ENCODE assay signal across 12 mouse cellular contexts in genomic region chr1:169235276-169235681, GRCm38 (mm10).
DNase-seq lines count a peak whose midpoint lies in the region; ATAC-seq and TF ChIP-seq lines count a peak whose summit lies in the region.
"Had no signal": no experiment of that assay in that cellular context is flagged by ENCODE, and none has a peak within 500 bp of the region (broad histone marks: within the 10 kb centered on the region; RNA-seq: fewer than 3 reads in every experiment).

No protein-coding gene starts in this region.

- no peaks in the 10 kb centered on the region for H3K27me3 ChIP-seq in heart, embryonic 10.5 days (ENCODE audit: insufficient read depth, poor library complexity, severe bottlenecking)
- H3K27me3 ChIP-seq in hindbrain, embryonic 14.5 days (ENCODE audit: control insufficient read depth, insufficient read depth, low read length) = no peaks in the 10 kb centered on the region
- H3K27me3 ChIP-seq in thymus, adult 2 months (ENCODE audit: control insufficient read depth, insufficient read depth, low read length) = no peaks in the 10 kb centered on the region
- H3K27me3 ChIP-seq in cerebellum, adult 2 months (ENCODE audit: control insufficient read depth, insufficient read depth, low read length) = no peaks in the 10 kb centered on the region
- H3K27me3 ChIP-seq: liver, embryonic 13.5 days; neural tube, embryonic 12.5 days had no signal

- TF ChIP-seq CTCF in thymus, adult 2 months (IDR thresholded peaks at IDR 0.05; ENCODE audit: borderline replicate concordance, control insufficient read depth, extremely low read depth, insufficient read depth, low read length, poor library complexity) = no peak
- TF ChIP-seq CTCF in cerebellum, adult 2 months (IDR thresholded peaks at IDR 0.05; ENCODE audit: borderline replicate concordance, insufficient read depth, low read depth, low read length) = no peak

- no peak for TF ChIP-seq POLR2A in thymus, adult 2 months (IDR thresholded peaks at IDR 0.05; ENCODE audit: control insufficient read depth, extremely low read depth, insufficient read depth, low read length, poor library complexity)
- TF ChIP-seq POLR2A in cerebellum, adult 2 months (IDR thresholded peaks at IDR 0.05; ENCODE audit: borderline replicate concordance, insufficient read depth, low read length) = no peak

- H3K4me1 ChIP-seq in heart, embryonic 10.5 days = peaks cover 36% of the 10 kb centered on the region
- H3K4me1 ChIP-seq in hindbrain, embryonic 14.5 days (replicated peaks; ENCODE audit: control insufficient read depth, insufficient read depth, low read length) = no peaks in the 10 kb centered on the region
- no peaks in the 10 kb centered on the region for H3K4me1 ChIP-seq in thymus, adult 2 months (replicated peaks; ENCODE audit: control insufficient read depth, insufficient read depth, low read length)
- H3K4me1 ChIP-seq in cerebellum, adult 2 months (ENCODE audit: control insufficient read depth, insufficient read depth, low read length) = no peaks in the 10 kb centered on the region
- H3K4me1 ChIP-seq: liver, embryonic 13.5 days had no signal

- no peaks in the 10 kb centered on the region for H3K9me3 ChIP-seq in heart, embryonic 10.5 days
- no peaks in the 10 kb centered on the region for H3K9me3 ChIP-seq in hindbrain, embryonic 14.5 days (ENCODE audit: control insufficient read depth, low read length)
- H3K9me3 ChIP-seq: liver, embryonic 13.5 days; neural tube, embryonic 12.5 days had no signal

- H3K4me2 ChIP-seq in hindbrain, embryonic 14.5 days (replicated peaks) = no peak overlapping the region
- H3K4me2 ChIP-seq: liver, embryonic 13.5 days; neural tube, embryonic 12.5 days had no signal

- no peak overlapping the region for H3K9ac ChIP-seq in hindbrain, embryonic 14.5 days
- H3K9ac ChIP-seq: liver, embryonic 13.5 days; neural tube, embryonic 12.5 days had no signal

- H3K27ac ChIP-seq in heart, embryonic 10.5 days = peak overlapping the region; percentile 24; the same call in 1 of the 2 replicates
- no peak overlapping the region for H3K27ac ChIP-seq in hindbrain, embryonic 14.5 days
- no peak overlapping the region for H3K27ac ChIP-seq in thymus, adult 2 months (ENCODE audit: control insufficient read depth, insufficient read depth, low read length)
- no peak overlapping the region for H3K27ac ChIP-seq in cerebellum, adult 2 months (ENCODE audit: insufficient read depth, low read length)
- H3K27ac ChIP-seq: gastrocnemius, adult 2 months; liver, embryonic 13.5 days; neural tube, embryonic 12.5 days had no signal

- WGBS in heart, embryonic 10.5 days = 5% methylated on average over 2 of the region's 2 CpGs
- 15% methylated on average over 2 of the region's 2 CpGs for WGBS in hindbrain, embryonic 14.5 days
- 69% methylated on average over 2 of the region's 2 CpGs for WGBS in thymus, adult 2 months
- WGBS in cerebellum, adult 2 months = 20% methylated on average over 2 of the region's 2 CpGs

- no peaks in the 10 kb centered on the region for H3K36me3 ChIP-seq in heart, embryonic 10.5 days
- H3K36me3 ChIP-seq in hindbrain, embryonic 14.5 days (replicated peaks; ENCODE audit: control insufficient read depth, insufficient read depth) = no peaks in the 10 kb centered on the region
- no peaks in the 10 kb centered on the region for H3K36me3 ChIP-seq in thymus, adult 2 months (ENCODE audit: control insufficient read depth, insufficient read depth, low read length)
- H3K36me3 ChIP-seq: liver, embryonic 13.5 days; neural tube, embryonic 12.5 days had no signal

- no peak for DNase-seq in heart, embryonic 10.5 days (ENCODE audit: low spot score)
- no peak for DNase-seq in heart, adult 9 months (ENCODE audit: low spot score in 2 of 2)
- peak; percentile 20 for DNase-seq in R1 (ENCODE audit: low read depth, low spot score)
- no peak for DNase-seq in hindbrain, embryonic 14.5 days (ENCODE audit: low spot score)
- peak; percentile 38 to 78 for DNase-seq in kidney, postnatal 36 days
- no peak for DNase-seq in thymus, adult 2 months
- no peak for DNase-seq in heart, adult 18-20 months
- DNase-seq in cerebellum, adult 2 months = no peak
- DNase-seq: gastrocnemius, adult 2 months; liver, embryonic 13.5 days had no signal

- H3K4me3 ChIP-seq in heart, embryonic 10.5 days = no peak overlapping the region
- H3K4me3 ChIP-seq in hindbrain, embryonic 14.5 days (replicated peaks; ENCODE audit: low read length) = no peak overlapping the region
- H3K4me3 ChIP-seq in thymus, adult 2 months (ENCODE audit: control insufficient read depth, insufficient read depth, low read length) = no peak overlapping the region
- H3K4me3 ChIP-seq in cerebellum, adult 2 months (replicated peaks; ENCODE audit: insufficient read depth, low read depth, low read length) = no peak overlapping the region
- H3K4me3 ChIP-seq: gastrocnemius, adult 2 months; liver, embryonic 13.5 days; neural tube, embryonic 12.5 days had no signal

- peak; percentile 21; the same call in 1 of the 2 replicates for ATAC-seq in hindbrain, embryonic 14.5 days (ENCODE audit: low FRiP score)
- ATAC-seq: CD4-positive, CD25-positive, alpha-beta regulatory T cell, adult 4 months had no signal

Comparison
In these comparisons a context has a peak if more than half of its experiments do, and no peak if none do; other contexts are left out.
1. DNase-seq: peak in R1 (single experiment) and kidney, postnatal 36 days (2 of 2); none in heart, embryonic 10.5 days (single experiment), heart, adult 9 months (0 of 2), hindbrain, embryonic 14.5 days (single experiment), thymus, adult 2 months (single experiment), heart, adult 18-20 months (0 of 2) and cerebellum, adult 2 months (0 of 2).